Mouse (Mus musculus) midbrain, postnatal 0 days (tissue): ENCODE measurements at regions not wholly inside any gene's neighbourhood (a gene's known extent, or its start where the extent isn't known, plus 50 kb on each side); places are given as distances from the start of the nearest gene placed in this dataset.

Source experiments
- ATAC-seq: fragments of 200-750 bp; cut with Nextera tagmentation; 2 replicates; pipeline ENCODE4 v1.8.0; 2017; ENCODE audit warnings: moderate number of reproducible peaks, mild to moderate bottlenecking, moderate TSS enrichment, moderate library complexity; ENCODE audit not compliant: low FRiP score
- DNase-seq: peaks from one replicate; pipeline ENCODE4 v3.0.0-alpha.2; 2015; ENCODE audit warnings: low spot score
- H3K27ac ChIP-seq: fragments of 300-500 bp; sonication (generic); 2 replicates; pipeline ENCODE4 v1.5.1; 2014; ENCODE audit warnings: low read depth, mild to moderate bottlenecking, low read length, mixed read lengths
- H3K27me3 ChIP-seq: fragments of 300-500 bp; sonication (generic); 2 replicates; pipeline ENCODE4 v1.6.1; 2014; ENCODE audit warnings: low read length, control low read depth, mixed read lengths; ENCODE audit not compliant: insufficient read depth
- H3K36me3 ChIP-seq: fragments of 300-500 bp; sonication (generic); 2 replicates; pipeline ENCODE4 v1.6.1; 2014; ENCODE audit warnings: low read length, control low read depth, mixed read lengths; ENCODE audit not compliant: insufficient read depth
- H3K4me1 ChIP-seq: fragments of 300-500 bp; sonication (generic); 2 replicates; pipeline ENCODE4 v1.6.1; 2014; ENCODE audit warnings: mild to moderate bottlenecking, control low read depth, antibody characterized with exemption, low read length, mixed read lengths; ENCODE audit not compliant: insufficient read depth
- H3K4me2 ChIP-seq: fragments of 300-500 bp; sonication (generic); 2 replicates; pipeline ENCODE4 v1.6.1; 2014; ENCODE audit warnings: low read depth, mild to moderate bottlenecking, low read length, mixed read lengths; ENCODE audit not compliant: poor library complexity, severe bottlenecking
- H3K4me3 ChIP-seq: fragments of 300-500 bp; sonication (generic); 2 replicates; pipeline ENCODE4 v1.5.1; 2014; ENCODE audit warnings: low read depth, mild to moderate bottlenecking, low read length, moderate library complexity
- H3K9ac ChIP-seq: fragments of 300-500 bp; sonication (generic); replicated peaks from 2 replicates; pipeline ENCODE4 v1.6.1; 2014; ENCODE audit warnings: mild to moderate bottlenecking, low read length, moderate library complexity, mixed read lengths; ENCODE audit not compliant: poor library complexity, severe bottlenecking
- H3K9me3 ChIP-seq: fragments of 300-500 bp; sonication (generic); 2 replicates; pipeline ENCODE4 v1.6.1; 2016; ENCODE audit warnings: low read length, control low read depth
- CTCF ChIP-seq: IDR thresholded peaks from 2 replicates; pipeline ENCODE4 v1.5.1; 2016; ENCODE audit warnings: antibody characterized with exemption, mild to moderate bottlenecking
- WGBS: fragments of 180-500 bp; shearing (Covaris S2); extraction: QIAGEN DNeasy Blood & Tissue Kit; methylation state at CpG from one replicate; pipeline ENCODE4 v1.1.7; 2014; 5-methylcytosine and 5-hydroxymethylcytosine counted together

DNA sequence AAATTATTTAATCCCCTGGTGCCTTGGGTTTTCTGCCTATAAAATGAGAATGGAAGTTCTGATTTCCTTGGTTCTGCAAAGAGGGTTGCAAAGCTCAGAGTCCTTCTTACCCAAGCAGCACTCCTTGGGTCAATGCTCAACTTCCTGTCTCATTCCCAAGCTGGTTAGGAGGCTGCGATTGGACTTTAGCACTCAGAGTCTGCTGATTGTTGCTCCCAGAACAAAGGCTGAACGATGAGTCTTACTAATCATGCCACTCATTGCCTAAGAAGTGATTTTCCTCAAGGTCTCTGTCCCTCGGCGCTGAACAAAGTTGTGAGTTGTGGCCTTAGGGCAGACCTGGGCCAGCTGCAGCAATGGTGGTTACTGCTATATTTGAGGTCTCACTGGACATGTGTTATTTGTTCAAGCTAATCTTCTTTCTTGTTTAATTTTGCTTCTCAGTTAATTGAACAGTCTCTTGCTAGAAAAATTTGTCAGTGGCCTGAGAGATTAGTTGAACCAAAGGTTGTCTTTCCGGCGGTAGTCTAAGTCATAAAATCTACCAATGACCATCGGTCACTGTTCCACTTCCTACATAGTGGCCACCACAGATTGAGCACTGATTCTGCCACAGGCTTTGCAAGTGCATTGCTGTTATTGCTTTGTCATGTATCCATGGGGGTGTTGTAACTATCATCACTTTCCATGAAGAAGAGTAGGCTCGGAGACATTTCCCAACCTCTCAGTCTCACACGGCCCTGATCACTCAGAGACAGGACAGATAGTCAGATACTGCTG lies 101.2 kb upstream of the Gm15217 start:
- Histone ChIP-seq H3K9ac (no peak overlapping the region), H3K27me3 (no peaks in the 10 kb centered on the region), H3K27ac (no peak overlapping the region), H3K36me3 (no peaks in the 10 kb centered on the region), H3K4me2 (no peak overlapping the region), H3K9me3 (no peaks in the 10 kb centered on the region), H3K4me3 (no peak overlapping the region), H3K4me1 (no peaks in the 10 kb centered on the region)
- TF ChIP-seq CTCF, result no peak
- 94% methylated on average over 9 of the region's 9 CpGs for WGBS
- DNase-seq, result no peak
- ATAC-seq, result no peak

DNA sequence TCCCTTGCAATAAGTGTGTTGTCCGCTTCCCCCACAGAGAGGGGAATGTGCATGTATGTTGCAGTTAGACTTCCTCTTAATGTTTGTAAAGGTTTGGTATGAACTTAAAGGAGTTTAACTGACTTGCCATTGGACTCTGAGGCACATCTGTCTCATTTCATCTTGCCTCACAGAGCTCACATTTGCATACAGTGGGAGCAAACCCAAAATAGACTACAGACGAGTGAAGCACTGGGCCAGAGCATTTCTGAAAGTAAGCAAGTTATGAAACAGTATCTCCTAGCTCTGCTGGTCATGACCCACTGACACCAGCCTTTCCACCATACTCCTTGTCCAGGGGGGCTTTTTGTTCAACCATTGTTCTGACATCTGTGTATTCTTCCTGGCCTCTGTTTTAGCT lies 86.8 kb upstream of the Gm15217 start:
- 77% methylated on average over 2 of the region's 2 CpGs for WGBS
- Histone ChIP-seq H3K9ac (no peak overlapping the region), H3K4me1 (no peaks in the 10 kb centered on the region), H3K27me3 (no peaks in the 10 kb centered on the region), H3K4me2 (no peak overlapping the region), H3K36me3 (no peaks in the 10 kb centered on the region), H3K4me3 (no peak overlapping the region), H3K9me3 (no peaks in the 10 kb centered on the region), H3K27ac (no peak overlapping the region)
- ATAC-seq (no peak), DNase-seq (no peak)
- TF ChIP-seq CTCF, result no peak

GRCm38 (mm10) chr14:46296275-46296674 lies 82.9 kb upstream of the Gm15217 start:
- H3K27ac ChIP-seq, result no peak overlapping the region
- ATAC-seq, result no peak
- DNase-seq, result no peak
- no peaks in the 10 kb centered on the region for H3K4me1 ChIP-seq
- TF ChIP-seq CTCF, result no peak
- no peaks in the 10 kb centered on the region for H3K36me3 ChIP-seq
- H3K27me3 ChIP-seq, result no peaks in the 10 kb centered on the region
- no peak overlapping the region for H3K4me3 ChIP-seq
- H3K9ac ChIP-seq, result no peak overlapping the region
- H3K4me2 ChIP-seq, result no peak overlapping the region
- no peaks in the 10 kb centered on the region for H3K9me3 ChIP-seq

DNA sequence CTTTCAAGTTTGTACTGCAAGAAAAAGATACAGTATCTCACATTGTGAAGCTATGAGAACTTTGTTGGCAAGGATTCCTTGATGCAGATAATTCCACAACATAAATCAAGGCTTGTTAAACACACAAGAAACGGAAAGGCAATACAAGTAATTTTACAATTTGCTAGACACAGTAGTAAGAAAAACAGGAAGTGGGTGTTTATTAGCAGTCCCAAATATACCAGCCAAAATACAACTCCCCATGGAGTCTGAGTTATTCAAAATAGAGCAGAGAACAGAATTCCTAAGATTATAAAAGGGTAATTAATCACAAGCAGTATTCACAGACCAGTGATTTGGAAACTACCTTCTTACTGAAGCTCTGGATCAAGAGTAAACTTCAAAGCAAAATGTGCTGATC lies 78.7 kb upstream of the Gm15217 start:
- Histone ChIP-seq H3K4me3 (no peak overlapping the region), H3K9me3 (no peaks in the 10 kb centered on the region), H3K36me3 (no peaks in the 10 kb centered on the region), H3K27me3 (no peaks in the 10 kb centered on the region), H3K4me2 (no peak overlapping the region), H3K27ac (no peak overlapping the region), H3K4me1 (no peaks in the 10 kb centered on the region), H3K9ac (no peak overlapping the region)
- 71% methylated on average over 1 of the region's 1 CpGs for WGBS
- no peak for TF ChIP-seq CTCF
- DNase-seq (no peak), ATAC-seq (no peak)

GRCm38 (mm10) chr14:46302601-46303000 lies 76.6 kb upstream of the Gm15217 start:
- Histone ChIP-seq H3K36me3 (no peaks in the 10 kb centered on the region), H3K9ac (no peak overlapping the region), H3K27ac (no peak overlapping the region), H3K27me3 (no peaks in the 10 kb centered on the region), H3K4me2 (no peak overlapping the region), H3K4me3 (no peak overlapping the region), H3K4me1 (no peaks in the 10 kb centered on the region), H3K9me3 (no peaks in the 10 kb centered on the region)
- DNase-seq (no peak), ATAC-seq (no peak)
- 95% methylated on average over 2 of the region's 2 CpGs for WGBS
- TF ChIP-seq CTCF, result no peak

- Histone ChIP-seq H3K4me1 (no peaks in the 10 kb centered on the region), H3K4me3 (no peak overlapping the region), H3K27ac (no peak overlapping the region), H3K9ac (no peak overlapping the region), H3K4me2 (no peak overlapping the region), H3K9me3 (no peaks in the 10 kb centered on the region), H3K27me3 (no peaks in the 10 kb centered on the region), H3K36me3 (no peaks in the 10 kb centered on the region)
- ATAC-seq (no peak), DNase-seq (no peak)
- no peak for TF ChIP-seq CTCF
- 69% methylated on average over 4 of the region's 4 CpGs for WGBS
Observed at GRCm38 (mm10) chr14:46305267-46305666, 73.9 kb upstream of the Gm15217 start.
